Mouse (Mus musculus) ovary, postnatal 14 days (tissue): Measurements from ENCODE around the gene Car10.

Source experiments
- DNase-seq: peaks from one replicate; pipeline ENCODE4 v3.0.0; 2022; ENCODE audit warnings: low spot score

Car10 gene

DNA sequence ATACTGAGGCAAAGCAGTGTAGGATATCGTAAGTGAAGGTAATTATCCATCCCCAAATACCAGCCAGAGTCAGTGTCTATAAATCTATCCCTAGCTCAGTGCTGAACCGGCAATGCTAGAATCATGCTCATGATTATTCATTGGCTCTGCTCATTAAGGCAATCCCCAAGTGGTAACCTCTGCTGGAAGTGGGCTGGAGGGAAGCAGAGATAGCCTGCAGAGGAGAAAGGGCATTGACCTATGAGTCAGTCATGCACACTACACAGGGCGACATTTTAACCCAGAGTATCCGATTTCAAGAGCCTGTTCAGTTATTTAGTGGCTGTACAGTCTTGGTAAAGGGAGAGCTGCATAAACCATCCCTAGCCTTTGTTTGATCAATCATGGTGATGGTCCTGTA lies 402.6 kb downstream of the Car10 start:
- DNase-seq, result no peak

DNA sequence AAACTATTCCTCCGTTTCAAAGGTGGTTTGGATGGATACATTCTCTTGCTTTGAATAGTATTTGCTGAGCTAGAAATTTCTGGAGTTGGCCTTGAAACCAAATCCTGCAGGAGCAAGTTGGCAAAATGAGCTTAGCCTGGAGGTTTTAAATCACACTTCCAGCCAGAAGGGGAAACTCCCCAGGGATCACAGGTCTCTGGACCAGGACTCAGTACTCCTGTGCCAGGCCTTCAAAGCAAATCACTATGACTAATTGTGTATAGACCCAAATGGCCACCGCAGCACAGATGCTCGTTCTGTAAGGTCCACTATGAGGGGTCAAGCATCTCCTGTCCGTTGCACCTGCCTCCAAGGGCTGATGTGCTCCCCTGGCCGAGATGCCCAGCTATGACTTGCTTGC lies 403.8 kb downstream of the Car10 start:
- no peak for DNase-seq

DNA sequence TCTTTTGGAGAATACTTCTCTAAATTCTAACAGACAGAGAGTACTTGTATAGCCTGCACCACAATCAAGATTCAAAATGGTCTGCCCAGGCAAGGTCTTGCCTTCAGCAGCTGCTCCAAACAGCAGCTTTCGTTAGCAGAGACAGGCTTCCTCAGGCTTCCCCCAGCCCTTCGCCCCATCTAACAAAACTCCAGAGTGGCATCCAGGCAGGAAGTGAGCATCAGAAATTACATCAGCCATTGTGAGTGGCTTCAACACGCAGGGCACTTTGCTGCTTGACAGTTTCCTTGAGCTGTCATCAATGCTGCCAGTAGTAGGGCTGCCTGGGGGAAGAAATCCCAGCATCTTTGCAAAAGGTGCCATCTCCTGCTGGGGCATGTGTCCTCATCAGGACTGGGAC lies 405.0 kb downstream of the Car10 start:
- no peak for DNase-seq

DNA sequence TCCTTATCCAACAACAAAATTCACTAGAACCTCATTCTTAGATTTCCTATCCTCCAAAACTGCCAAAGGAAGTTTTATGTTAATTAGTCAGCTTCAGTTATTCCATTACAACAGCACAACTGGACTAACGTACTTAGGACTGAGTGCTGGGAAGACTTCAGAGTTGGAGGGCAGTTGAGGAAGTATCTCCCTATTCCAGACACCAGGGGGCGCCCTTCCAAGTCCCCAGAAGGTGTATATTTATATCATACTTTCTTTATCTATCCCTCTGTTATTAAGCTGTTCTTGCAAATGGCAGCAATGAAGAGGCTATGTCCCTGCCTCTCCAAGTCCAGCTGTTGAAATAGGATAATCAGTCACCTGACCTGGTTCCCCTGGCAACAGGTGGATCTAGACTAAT lies 405.6 kb downstream of the Car10 start:
- no peak for DNase-seq

DNA sequence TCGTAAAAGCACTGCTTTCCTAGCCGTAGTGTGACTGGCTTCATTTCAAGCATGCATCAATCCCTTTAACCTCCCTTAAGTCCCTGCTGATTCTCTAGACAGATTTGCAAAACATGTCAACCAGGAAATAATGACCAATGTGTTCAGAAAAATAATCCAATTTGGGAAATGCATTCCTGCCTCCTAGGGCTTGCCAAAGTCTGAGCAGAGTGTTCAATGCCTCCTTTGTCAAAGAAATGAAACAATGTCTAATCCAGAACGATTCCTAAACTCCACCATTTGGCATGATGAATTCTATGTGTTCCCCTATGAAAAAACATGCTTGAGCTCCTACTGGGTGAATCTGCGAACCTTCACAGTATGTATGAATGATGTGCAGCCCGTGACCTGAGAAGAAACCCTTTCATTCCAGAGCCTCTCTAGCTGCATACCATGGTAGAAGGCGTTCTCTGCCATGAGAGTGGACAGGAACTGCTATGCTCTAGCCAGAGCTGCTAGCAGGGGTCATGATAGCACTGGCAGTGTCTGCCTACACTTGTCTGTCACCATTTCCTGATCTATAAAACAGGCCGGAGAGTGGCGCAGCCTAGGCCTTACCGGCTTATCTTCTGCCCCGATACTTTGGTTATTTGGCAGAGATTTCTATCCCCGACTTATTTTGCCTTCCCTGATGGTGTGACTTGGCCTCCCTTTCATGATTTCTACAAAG lies 411.9 kb downstream of the Car10 start:
- DNase-seq, result no peak

DNA sequence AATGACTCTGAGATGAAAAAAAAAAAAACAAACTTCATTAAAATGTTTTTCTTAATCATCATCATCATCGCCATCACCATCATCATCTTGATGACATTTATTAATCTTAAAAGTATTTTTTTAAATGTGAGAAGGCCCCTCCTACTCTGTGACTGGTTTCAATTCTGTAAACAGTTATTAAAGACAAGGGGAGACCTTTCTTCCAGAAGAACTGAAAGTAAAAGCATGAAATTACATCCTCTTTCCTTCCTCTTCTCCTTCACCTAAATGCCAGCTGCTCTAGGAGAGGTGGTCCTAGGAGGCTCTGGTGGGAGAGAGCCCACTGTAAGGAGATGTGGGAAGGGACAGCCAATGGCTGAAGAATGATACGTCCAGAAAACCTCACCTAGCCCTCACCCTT lies 415.0 kb downstream of the Car10 start:
- no peak for DNase-seq

DNA sequence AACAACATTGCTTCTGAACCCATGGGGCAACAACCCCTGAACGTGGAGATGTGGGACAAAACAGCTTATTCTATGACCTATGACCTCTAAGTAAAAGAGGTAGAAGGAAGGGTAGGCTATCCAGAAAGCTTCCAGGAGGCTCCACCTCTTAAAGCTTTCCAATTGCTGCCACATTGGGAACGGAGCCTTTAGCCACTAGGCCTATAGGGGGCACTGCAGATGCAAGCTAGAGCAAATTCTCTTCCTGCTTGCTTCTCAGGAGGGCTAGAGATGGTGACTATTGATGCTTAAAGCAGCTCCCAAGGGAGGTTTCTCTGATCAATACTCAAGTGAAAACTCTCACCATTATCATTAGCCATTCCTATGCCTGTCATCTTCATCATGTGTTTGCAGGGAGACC lies 416.6 kb downstream of the Car10 start:
- no peak for DNase-seq

DNA sequence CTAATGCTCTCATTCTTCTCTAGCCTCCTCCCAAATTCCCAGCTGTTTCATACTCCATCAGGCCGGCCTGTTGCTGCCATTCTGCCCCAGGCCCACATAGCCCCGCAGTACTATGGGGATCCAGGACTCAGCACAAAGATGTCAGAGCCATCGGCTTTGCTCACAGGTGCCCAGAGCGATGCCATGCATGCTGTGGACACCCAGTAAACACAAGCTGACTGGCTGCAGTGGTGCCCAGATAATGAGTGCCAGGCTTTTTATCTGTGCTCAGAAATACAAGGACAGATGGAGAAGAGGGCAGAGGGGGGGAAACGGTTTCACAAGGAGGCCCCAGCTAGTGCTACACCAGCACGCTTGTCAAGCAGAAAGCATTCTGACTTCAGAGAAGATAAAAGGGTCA lies 417.7 kb downstream of the Car10 start:
- DNase-seq, result no peak

DNA sequence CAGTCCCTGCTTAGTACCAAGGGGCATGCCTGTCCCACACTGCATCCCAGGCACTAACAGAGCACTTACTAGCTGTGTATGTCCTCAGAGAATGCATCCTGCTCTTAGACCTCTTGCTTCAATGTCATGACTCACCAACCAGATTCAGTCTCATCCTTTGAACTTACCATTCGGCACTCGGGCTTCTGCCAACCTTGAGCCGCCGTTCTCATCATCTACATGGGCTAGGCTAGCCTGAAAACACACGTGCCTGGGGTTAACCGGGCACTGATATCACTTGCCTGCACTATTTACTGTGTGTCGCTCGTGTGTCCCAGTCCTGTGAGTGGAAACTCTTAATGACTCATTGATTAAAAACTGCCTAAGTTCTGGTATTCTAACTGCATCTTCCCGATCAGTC lies 418.4 kb downstream of the Car10 start:
- DNase-seq, result no peak

DNA sequence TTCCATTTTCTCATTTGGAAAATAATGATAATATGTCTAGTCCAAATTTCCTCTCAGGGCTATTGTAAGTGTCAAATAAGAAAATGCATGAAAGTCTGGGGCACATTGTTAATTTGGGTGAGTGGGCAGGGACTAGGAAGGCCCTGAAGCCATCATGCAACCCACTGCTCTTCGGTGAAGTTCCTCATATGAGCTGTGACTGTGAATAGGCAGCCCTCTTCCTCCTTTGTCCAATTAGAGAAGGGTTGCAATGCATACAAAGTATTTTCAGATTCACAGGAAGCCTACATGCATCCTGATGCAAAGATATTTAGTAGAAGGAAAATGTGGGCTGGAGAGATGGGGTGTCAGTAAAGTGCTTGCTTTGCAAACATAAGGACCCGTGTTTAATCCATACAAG lies 419.1 kb downstream of the Car10 start:
- DNase-seq, result no peak

DNA sequence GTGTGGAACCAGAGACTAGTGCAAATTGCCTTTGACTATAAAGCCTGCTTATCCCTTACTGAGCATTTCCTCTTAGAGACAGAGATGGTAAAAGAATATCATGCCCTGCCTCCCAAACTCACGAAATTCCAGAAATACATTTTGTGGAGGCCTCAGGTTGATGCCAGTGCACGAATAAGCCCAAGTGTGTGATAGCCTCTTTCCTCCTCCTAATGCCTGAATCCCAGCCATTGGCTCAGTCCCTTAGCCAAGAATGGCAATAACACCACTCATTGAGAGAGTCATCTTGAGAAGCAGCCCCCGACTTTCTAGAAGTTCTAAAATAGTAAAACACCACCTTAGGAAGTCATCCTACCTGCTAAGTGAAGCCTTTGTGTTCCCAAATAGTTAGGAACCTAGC lies 424.7 kb downstream of the Car10 start:
- no peak for DNase-seq

DNA sequence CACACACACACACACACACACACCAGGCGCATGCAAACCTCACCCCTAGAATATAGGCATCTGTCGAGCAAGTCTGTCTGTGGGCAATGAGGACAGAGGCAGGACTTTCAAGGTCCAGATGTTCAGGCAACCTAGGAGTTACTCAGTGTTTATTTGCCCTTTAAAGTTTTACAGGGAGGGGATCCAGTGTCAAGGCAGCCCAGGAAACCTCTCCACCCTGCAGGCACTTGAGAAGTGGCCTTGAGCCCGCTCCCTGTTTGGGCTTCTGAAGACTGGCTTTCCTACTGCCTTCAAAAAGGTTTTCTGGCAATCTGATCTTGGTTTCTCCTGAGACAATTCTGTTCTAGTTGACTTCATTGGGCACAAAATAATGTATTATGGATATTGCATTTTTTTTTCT lies 428.1 kb downstream of the Car10 start:
- no peak for DNase-seq

DNA sequence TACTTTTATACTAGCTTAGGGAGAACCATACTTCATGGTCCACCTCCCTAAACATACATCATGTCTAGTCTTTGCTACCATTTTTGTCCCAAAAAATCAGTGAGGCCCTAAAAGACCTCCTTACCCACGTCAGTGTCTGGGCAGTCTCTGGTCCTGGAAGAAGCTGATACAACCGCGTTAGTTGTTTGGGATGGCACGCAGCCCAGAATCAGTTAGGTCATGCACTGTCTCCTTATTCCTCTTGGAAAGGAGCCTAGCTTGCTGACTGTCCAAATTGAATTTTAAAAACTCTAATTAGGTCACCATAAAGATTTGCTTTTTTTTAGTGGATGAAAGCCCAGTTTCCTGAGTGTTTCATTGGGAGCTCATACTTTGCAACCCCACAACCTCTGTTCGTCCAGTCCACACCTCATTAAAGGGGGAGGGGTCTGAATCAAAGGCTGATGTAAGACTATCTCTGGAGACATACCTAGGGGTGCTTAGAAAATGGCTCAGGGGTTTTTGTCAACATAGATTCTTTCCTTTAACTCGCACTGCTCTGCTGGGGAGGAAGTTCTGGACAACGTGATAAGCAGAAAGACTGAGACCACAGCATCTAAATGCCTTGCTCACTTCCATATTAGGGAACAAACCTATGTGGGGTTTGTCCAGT lies 433.3 kb downstream of the Car10 start:
- peak; percentile 25 for DNase-seq

DNA sequence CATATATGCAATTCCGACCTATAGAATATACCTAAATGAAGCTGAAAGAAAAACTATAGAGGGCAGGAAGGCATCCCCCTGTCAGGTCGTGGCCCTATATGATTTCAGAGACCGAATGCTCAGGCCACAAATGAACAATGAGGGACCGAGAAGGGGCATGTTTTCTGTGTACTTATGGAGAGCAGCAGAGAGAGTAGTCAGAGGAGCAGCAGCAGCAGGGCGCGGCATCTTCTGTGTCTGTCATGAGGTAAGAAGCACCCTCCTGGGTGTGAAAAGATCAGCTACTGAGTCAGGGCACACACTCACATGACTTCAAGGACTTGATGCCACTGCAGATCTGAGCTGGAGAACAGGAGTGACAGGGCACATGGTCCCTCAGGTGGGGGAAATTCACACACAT lies 438.4 kb downstream of the Car10 start:
- DNase-seq, result no peak

DNA sequence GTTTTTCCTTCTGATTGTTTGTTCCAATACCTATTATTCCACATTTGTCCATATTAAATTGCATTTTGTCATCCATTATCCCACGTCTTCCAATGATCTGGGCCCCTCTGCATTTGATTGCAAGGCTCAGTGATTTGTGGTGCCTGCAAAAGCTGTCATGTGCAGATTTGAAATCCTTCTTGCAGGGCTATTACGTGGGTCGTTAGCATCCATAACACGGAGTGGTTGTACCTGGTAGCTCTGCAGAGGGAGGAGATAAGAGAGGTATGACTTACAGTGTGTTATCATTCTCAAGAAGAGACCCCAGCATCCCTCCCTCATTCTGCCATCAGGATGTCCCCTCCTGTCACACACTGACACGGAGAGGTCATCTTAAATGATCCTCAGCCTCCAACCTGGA lies 451.1 kb downstream of the Car10 start:
- DNase-seq, result no peak

DNA sequence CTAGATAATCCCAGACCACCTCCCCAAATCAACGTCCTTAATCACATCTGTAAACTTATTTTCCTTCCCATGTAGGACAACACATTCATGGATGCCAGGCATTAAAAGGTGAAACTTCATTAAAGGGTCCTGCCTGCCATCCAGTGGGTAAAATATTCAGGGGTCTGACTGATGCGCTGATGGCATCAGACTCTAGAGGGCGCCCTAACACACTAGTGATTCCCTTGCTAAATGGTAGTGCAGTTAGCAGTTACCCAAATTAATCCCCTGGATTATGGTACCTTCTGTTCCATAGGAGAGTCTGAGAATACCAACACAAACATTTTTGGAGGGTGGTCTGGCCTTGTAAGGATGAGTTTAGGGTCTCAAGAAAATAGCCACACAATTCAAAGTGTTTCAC lies 453.1 kb downstream of the Car10 start:
- DNase-seq, result peak; percentile 9

DNA sequence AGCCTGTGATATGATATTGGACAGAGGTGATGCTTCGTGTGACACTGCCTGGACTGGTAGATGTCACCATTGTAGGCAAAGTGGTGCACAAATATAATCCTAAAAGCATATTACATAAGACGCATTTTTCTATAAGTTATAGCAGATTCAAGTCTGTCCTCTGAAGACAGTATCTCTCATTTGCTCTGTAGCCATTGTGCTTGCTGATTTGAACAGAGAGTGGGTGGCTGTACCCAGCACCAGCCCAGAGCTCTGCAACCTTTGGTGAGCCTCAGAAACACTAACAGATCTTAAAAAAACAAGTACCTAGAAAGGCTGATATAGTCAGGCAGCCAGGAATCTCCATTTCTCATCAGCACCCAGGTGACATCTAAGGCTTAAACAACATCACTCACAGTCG lies 461.3 kb downstream of the Car10 start:
- no peak for DNase-seq

DNA sequence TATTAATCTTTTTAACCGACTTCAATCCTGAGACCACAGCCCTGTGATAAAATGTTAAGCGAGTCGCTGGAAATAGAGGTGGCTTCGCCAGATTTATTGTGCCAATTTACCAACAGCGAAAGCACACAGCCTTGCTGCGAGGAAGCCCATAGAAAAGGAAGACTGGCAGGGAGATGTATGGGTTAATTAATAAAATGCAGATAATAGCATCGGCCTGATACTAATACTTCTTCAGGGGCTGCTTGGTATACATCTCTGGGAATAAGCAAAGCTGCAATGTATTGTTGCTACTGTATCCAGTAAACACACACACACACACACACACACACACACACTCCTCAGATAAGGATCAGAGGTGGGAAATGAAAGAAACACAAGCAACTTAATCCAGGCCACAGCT lies 462.7 kb downstream of the Car10 start:
- no peak for DNase-seq

DNA sequence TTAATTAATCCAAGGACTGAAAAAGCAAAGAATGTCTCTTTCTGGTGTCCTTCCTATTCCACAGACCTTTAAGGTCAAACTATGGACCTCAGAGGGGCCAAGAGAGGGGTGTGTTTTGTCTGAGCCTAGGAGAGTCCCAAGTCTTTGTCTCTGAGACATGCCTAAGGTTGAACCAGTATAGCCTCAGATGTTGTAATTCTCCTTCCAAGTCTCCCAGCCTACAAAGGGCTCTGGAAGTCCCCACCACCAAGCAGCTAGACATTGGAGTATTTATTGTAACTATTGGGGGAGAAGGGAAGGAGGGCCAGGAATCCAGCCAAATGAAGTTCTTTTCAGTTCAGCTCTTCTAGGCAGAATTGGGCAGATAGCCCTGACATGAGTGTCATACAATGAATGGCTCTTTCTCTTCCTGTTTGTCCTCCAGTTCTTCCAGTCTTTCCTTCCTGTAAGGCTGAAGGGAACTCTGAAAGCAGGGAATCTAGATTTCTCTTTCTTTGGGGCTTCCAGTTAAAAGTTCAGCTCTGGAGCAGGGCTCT lies 464.6 kb downstream of the Car10 start:
- no peak for DNase-seq

DNA sequence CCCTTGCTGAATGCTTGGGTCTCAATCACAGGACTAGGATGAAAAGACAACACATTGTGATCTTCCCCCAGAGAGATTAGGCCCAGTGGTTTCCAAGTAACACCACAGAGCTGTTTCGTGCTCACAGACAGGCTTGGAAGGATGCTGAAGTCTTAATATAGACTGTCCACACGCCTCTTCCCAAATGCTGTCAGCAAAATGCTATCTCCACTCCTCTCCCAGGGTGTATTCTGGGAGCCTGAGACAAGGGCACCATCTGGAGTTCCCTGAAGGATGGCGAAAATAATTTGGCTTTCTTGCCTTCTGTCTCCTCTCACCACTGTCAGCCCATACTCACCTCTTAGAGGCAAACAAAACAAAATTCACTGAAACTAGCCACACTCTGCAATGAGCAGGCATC lies 467.9 kb downstream of the Car10 start:
- DNase-seq, result no peak

DNA sequence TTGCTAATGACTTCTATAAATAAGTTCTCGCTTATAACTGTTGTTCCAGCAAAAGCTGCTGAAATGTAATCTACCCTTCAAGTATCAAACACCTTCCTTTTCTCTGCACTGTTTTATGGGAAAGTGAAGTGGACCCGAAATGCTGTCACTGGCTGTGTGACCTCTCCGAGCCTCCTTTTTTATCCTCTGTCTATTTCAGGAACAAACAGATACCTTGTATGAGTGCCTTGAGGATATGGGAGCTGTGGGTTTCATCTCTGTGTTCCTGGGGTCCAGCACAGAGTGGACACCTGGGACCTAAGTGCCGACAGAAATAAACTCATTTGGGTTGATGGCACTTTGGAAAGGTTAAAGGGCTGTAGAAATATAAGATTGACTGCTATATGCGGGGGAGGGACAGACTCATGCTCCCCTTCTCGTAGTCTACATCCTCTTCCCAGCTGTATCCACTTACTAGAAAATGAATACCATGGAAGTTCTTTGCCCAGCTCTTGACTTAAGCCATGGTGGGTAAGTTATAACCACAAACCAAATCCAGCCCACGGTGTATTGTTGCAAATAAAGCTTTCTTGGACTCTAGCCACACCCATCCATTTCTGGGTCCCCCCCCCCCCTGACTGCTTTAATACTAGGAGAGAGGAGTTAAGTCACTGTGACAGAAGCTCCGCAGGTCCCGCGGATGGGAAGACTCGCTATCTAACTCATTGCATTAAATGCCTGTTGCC lies 474.3 kb downstream of the Car10 start:
- DNase-seq, result no peak

DNA sequence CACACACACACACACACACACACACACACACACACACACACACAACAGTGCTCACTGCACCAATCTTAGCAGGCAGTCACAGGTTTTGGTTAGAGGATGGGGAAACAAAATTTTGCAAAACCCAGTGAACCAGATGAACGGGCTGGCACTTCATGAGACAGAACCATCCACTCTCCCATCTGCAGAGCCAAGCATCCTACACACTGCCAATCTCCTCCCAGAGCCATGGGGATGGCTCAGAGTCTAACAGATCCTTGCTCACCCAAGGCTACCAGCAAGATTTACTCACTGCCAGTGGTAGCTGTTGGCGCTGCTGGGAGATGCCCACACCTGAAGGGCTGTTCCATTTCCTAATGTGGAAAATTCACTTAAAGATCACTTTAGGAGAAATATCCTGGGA lies 479.6 kb downstream of the Car10 start:
- no peak for DNase-seq

DNA sequence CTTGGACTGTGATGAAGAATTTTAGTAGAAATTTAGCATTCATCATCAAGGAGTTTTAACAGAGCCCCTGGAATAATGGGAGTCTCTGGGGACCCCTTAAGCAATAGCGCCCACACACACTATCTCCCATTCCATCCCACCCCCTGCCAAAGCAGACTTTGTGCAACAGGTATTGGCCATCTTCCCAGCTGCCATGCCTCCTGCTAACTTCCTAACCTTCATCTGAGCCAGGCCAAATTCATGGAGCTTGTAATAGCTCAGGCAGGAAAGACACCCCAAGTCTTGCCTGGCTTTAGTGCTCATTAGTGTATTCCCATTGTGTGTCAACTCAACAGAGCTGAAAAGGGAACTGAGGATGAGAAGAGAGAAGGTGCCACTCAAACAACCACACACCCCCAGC lies 481.8 kb downstream of the Car10 start:
- no peak for DNase-seq
